Mouse (Mus musculus): ENCODE measurements around the gene Gm10392. TPM values are rescaled to one million over a fixed set of nuclear protein-coding genes. Genes with fewer than 3 reads are reported as not detected.

The Gm10392 gene
- total RNA-seq, 4 experiments from 2014 or later, result not detected

DNA sequence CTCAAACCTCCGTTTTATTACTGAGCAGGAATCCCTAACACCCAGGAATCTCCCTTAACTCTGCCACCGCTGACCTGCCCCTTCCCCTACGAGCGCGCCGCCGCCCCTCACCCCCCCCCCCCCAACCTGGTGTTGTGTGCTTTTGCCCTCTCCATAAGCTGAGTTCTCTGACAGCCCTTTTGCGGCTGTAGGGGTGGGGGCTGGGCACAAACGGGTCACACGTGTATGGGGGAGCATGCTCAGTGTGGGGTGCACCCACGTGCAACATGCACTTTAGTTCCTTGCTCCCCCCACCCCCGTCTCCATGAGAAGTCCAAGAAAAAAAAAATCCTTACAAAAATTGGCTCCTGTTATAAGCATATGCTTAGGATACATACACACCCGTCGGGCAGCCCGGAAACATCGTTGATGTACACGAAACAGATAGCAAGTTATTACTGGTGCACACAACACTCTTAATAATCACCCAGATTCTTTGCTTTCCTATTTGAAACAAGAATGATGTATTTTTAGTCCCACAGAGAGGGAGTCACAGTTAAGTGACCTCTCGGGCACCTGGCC, 26.6 kb downstream of the Gm10392 start:
- DNase-seq, result peak; percentile 36

DNA sequence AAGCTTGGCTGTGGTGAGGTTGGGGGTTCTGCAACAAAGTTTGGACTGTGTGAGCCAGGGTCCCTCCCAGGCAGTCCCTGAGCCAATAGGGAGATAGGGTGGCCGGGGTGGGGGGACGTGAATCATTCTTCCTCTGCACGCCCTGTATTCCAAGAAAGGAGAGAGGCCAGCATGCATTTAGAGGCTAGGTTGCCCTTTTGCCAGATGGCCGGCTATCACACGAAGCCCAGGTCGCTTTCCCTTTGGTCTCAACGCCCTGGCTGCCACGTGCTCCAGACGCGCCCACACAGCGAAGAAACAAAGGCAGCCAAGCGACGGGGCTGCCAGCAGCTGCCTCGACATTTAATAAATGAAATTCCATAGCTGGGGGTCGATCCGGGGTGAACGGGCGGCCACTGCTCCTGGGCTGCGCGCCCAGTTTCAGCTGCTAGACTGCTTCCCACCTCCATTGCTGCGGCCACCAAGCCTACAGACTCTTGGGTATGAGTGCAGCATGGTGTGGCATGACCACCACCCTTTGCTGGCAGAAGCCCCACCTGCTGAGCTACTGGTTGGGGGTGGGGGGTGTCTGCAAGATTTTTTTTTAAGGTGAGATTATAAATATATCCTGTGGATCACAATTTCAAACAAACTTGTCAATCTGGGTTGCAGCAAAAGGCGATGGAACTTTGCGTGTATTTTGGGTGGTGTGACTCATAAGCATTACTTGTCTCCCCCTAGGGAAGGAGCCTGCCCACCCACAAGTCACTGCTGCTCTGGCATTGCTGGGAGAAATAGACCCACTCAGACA, 27.3 kb downstream of the Gm10392 start:
- DNase-seq, result peak; percentile 66

DNA sequence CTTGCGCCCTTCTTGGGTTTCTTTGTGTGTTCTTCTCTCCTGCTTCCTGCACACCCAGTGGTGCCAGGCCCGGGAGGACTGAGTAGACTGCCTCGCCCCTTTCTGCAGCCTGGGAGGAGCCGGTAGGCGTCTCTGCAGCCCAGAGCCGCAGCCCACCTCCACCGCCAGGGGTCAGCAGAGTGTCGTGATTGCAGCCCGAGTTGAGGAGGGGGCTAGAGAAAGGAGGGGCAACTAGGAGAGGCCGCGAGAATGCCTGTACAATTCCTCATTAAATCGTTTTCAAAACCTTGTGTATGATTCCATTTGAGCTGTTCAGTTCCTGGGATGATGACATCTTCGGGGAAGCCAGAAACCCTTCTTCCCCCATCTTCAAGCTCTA, 27.9 kb downstream of the Gm10392 start:
- DNase-seq, result peak; percentile 79

DNA sequence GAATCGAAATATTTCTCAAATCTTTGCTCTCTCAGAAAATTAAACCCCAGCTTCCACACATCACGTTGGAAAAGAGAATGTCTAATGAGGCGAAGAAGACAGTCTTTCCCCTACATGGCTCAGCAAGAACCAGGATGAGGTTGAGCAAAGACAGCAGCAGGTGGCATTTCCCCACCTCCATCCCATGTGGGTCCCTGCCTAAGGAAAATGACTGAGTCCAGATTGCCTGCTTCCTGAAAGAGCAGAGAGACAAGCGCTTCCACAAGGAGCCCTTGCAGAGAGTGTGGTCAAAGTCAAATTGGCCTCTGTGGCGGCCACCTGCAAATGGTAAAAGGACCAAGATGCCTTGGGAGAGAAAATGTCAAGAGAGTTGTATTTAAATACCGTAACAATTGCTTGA, 28.5 kb downstream of the Gm10392 start:
- DNase-seq, result no peak

DNA sequence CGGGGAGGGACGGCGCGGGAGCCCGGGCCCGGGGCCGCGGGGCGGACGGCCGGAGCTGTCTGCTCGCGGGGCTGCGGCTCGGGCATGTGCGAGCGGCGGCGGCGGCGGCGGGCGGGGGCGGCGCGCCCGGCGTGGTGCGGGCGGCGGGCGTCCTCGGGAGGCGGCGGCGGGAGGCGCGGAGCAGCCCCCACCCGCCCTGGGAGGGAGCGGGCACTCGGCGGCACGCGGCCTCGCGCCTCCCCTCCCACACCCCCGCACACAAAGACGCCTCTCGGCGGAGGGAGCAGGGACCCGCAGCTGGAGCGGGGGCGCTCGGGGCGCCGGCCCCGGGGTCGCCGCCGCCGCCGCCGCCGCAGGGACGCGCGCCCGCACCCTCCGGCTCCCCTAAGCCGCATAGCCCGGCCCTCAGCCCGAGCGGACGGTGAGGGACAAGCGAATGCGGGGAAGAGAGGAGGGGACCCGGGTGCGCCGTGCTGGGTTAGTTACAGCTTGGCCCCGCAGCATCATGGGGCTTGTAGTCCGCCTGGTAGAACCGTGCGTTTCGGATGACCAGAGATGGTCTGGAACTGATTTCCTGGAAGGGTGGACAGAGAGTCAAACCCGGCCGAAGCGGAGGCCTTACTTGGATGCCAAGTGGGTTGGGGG, 29.3 kb downstream of the Gm10392 start, which contains the start of gene Ankrd13b:
Gene Ankrd13b (minus strand): TSS at position 88 of the 645 bp plus-strand sequence.
- DNase-seq, result peak; percentile 69

DNA sequence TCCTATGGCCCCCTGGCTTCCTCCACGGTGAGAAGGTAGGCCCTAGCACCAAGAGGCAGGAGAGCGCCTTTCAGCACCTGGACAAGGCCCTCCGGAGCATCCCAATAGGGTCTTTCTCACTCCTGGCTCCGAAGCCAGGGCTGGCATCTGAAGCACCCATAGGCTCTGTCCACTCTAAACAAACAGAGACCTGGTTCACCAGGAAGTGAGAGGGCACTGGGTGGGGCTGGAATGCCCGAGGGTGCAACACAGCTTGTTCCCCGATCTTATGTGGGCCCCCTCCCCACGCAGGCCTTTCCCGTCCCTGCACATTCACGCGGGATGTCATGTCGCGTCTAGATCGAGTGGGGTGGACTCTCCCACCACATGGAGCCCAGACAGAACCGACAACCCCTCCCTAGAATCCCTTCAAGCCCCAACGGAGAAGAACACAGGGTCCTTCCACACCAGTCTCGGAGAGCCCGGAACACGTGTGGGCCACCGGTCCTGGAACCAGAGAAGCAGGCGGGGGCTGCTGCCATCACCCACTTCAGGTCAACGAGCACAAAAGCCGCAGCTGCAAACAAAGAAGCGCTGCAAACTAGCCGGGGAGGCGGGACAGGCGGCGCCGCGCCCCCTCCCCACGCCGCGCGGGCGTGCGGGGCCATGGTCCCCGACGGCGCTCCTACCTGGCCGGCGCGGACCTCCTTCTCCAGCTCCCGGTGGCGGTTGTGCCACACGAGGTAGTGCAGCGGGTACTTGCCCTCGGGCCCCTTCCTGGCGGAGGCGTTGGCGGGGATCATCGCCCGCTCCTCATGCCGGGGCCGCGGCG, 30.0 kb downstream of the Gm10392 start:
- no peak for DNase-seq

DNA sequence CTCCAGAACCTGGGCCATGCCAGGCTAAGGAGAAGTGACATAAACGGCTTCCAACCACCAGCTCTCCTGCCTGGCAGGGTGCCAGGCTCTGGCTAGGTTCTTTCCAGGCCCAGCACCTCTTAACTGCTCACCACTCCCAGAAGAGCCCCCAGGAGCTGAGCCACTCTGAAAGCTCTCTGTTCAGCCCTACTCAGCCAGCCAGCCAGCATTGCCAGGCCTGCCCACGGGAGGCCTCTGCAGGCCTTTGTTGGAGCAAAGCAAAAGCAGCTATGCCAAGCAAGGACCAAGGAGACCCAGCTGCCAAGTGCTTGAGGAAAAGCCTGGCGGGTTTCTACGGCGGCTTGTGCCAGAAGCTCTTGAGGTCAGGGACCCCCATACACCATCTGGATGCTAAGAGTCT, 32.2 kb downstream of the Gm10392 start:
- DNase-seq, result no peak

DNA sequence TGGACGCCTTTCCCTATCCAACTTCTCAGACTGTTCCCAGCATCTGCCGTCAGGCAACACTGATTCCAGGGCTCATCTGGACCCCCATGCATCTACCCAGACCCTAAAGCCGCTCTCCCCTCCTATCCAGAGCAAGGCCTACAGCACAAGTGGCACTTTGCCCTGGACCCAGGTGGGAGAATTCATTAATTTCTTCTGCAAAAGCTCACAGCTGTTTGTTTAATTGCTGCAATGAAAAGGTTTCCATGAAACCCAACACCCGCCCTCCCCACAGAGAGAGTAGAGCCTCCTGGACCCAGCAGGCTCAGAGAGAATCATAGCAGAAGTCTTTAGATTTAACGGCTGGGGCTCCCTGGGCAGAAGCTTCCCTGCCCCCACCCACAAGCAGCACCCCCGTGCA, 33.8 kb downstream of the Gm10392 start:
- no peak for DNase-seq

DNA sequence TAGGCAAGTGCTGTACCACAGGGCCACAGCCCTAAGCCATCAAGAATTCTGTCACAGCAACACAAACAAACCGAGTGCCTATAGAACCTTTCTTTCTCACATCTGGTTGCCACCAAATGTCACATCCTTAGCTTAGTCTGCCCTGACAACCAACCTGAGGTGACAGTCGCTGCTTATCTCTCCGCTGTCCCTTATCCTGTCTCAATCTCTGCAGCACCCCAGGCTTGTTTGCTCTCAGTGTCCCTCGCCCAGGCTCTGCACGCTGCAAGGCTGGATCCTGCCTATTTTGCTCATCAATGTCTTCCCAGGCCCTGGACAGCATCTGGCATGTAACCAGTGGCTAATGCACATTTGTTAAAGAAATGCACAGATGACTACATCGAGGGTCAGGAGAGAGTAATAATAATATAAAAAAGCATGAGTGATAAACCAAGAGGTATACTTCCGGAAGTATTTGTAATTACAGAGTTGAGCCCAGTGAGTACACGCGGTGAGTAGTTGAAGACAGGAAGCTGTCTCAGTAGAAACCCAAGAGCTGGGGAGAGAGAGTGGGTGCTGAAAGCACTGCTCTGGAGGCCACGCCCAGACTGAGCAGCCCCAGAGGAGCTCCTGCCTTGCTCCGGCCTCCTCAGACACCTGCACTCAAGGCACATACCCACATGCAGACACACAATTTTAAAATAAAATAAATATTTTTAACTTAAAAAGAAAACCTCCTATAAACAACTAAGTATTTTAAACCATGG, 35.3 kb downstream of the Gm10392 start:
- DNase-seq, result no peak

DNA sequence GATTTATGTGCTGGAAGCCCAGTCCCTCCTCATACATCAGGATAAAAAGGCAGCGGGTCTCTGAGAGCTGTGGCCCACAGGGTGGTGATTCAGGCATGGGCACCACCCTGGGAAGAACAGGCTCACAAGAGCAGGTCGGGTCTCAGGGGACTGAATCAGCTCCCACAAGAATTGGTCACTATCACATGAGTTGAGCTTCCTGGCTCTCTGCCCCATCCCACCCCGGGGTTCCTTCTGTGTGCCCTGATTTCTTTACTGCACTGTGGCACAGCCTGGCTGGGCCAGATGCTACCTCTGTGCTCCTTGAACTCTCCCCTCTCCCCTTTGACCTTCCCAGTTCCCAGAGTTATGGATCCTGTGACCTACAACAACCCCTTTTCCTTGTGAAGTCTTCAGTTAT, 36.0 kb downstream of the Gm10392 start:
- DNase-seq, result no peak

DNA sequence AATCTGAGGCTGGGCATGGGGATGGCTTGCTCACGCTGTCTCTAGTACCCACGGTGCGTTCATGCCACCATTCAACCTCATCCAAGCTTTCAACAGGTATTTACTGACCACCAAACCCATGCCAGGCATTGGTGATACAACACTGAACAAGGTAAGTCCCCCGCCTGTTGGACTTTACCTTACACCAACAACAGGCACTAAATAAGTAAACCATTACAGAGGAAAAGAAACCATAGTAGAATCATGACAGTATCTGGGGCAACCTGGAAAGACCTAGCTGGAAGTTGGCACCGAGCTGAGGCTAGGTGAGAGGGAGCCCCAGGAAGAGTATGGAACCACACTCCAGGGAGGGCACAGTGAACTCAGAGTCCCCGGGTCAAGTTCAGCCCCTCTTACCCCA, 42.1 kb downstream of the Gm10392 start:
- no peak for DNase-seq

DNA sequence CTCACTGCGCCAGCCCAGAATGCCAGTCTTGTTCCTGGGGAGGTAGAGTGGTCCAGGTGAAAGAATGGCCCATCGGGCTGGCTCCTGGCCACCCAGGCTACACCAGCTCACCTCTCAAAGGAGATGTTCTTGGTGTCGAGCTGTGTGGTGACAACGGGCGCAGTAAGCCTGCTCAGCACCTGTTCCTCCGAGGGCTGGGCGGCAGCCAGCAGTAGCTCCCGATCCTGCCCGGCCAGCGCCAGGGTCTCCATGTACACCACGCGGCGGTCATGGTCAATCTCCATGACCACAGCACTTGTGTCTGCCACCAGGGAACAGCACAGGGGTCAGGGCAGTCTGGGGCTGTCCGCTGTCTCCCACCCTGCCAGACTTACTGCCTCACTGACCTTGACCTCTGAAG, 42.8 kb downstream of the Gm10392 start:
- DNase-seq, result no peak

DNA sequence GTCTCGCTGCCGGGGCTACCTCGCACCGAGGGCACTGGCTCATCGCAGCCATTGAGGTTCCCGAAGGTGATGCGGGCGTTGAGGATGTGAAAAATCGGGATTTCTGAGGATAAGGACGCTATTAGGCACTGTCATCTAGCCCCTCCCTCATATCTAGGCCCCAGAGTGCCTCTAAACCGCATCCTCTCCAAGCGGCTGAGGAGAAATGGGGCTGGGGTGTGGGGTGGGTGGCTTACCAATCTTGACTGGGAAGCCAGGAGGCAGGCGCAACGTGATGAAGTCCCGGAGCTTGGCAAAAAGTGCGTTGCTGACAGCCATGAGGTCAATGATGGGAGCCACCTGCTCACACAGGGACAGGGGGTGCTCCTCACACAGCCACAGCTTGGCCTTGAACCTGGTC, 46.2 kb downstream of the Gm10392 start:
- no peak for DNase-seq

DNA sequence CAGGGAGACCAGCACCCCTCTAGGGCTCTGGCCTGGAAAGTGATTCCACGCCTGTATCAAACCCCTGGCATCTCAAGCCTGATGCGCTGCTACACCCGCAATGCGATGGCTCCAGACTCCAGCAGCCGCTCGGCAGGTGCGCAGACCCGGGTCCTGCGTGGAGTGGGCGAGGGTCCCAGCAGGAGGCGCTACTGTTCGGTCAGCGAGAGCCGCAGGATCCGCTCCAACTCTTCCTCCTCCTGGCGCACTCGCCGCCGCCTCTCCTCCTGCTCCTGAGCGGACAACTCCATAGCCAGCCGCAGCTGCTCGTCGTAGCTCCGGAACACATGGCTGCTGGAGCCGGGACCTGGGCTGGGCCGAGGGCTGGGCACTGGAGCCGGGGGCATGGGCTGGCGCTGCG, 47.6 kb downstream of the Gm10392 start:
- DNase-seq, result no peak

DNA sequence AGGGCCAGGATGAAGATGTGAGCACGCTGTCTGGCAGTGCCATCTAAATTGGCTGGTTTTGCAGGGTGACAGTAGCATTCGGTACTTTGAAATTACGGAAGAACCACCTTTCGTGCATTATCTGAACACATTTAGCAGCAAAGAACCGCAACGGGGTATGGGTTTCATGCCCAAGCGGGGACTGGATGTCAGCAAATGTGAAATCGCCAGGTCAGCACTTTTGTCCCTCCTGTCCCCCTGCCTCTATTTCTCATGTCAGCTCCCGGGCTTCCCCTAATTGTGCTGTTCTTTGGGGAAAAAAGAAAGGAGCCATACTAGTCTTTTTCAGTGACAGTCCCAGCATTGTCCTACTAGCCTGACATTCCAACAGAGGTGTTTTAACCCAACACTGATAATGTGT, 50.6 kb downstream of the Gm10392 start:
- DNase-seq, result no peak

DNA sequence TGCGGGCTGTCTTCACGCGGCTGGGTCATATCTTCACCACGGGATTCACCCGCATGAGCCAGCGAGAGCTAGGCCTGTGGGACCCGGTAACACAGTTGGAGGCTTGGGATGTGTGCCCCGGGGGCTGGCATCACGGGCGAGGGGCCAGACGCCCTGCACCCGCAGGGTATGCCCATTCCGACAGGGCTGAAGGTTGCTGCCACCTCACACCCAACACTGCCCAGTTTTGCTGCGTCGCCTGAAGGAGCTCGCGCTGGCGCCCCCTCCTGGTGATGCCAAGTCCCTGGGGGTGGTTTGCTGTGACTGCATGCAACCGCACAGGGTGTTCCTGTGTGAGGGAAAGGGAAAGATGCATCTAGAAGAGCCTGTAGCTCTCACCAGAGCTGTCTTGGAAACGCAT, 51.2 kb downstream of the Gm10392 start:
- DNase-seq, result peak; percentile 52

DNA sequence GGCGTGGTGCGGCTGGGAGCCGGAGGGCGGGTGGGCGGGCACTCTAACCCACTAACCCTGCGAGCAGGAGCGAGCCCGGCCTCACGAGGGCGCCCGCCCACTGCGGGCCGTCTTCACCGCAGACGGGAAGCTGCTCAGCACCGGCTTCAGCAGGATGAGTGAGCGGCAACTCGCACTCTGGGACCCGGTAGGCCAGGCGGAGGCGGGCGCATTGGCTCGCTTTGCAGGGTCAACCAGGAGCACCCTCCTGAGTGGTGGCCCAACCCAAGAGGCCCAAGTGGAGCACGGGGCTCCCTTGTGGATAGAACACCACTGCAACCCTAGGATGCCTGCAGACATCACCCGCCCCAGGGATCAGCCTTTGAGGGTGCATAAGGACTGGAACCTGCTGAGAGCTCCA, 51.8 kb downstream of the Gm10392 start:
- DNase-seq, result peak; percentile 53

Other genes starting within 250 kb of the Gm10392 start
- 1 to 10 TPM in 3 of 4 experiments, under 1 TPM in 1; 0.73 to 6.4 (median 3.8) TPM for gene Coro6, start 56.8 kb downstream of the Gm10392 start, total RNA-seq (2022)
- gene Ankrd13b, start 29.5 kb downstream of the Gm10392 start, total RNA-seq (2022), result 10 to 100 TPM in 2 of 4 experiments, 1 to 10 TPM in 2; 5.7 to 13.6 (median 9.3) TPM
- 10 to 100 TPM; 42.1 to 61.0 (median 50.0) TPM for gene Git1, start 25.6 kb downstream of the Gm10392 start, total RNA-seq (2022)
- 10 to 100 TPM; 14.6 to 23.9 (median 17.4) TPM for gene Abhd15, start 4.1 kb downstream of the Gm10392 start, total RNA-seq (2022)
- 10 to 100 TPM; 15.1 to 28.8 (median 20.0) TPM for gene Trp53i13, start 3.2 kb downstream of the Gm10392 start, total RNA-seq (2022)
- 10 to 100 TPM; 47.5 to 69.2 (median 61.7) TPM for gene Taok1, start 88.6 kb upstream of the Gm10392 start, total RNA-seq (2022)
- 10 to 100 TPM; 85.4 to 88.9 (median 86.7) TPM for gene Nufip2, start 167.0 kb upstream of the Gm10392 start, total RNA-seq (2022)
- gene Cryba1, start 206.1 kb upstream of the Gm10392 start, total RNA-seq (2022), result not detected
- 100 to 1,000 TPM in 2 of 4 experiments, 10 to 100 TPM in 2; 61.9 to 158 (median 94.7) TPM for gene Myo18a, start 244.0 kb upstream of the Gm10392 start, total RNA-seq (2022)